Mouse (Mus musculus) limb, embryonic 14.5 days (tissue): ENCODE data around the gene Gstt2. TPM values are rescaled to one million over a fixed set of nuclear protein-coding genes. Genes with fewer than 3 reads are reported as not detected.

ENCODE experiments used
- ATAC-seq: fragments of 200-750 bp; cut with Nextera tagmentation; 2 replicates; pipeline ENCODE4 v1.8.0; 2017; ENCODE audit warnings: low read depth, moderate number of reproducible peaks, moderate TSS enrichment; ENCODE audit not compliant: low FRiP score
- DNase-seq: peaks from one replicate; pipeline ENCODE4 v3.0.0-alpha.2; 2015; ENCODE audit warnings: low spot score
- H3K27ac ChIP-seq: fragments of 300-500 bp; sonication (generic); replicated peaks from 2 replicates; pipeline ENCODE4 v1.5.1; 2014; ENCODE audit warnings: low read depth, mild to moderate bottlenecking, low read length, moderate library complexity, mixed read lengths
- H3K27me3 ChIP-seq: fragments of 300-500 bp; sonication (generic); 2 replicates; pipeline ENCODE4 v1.6.1; 2014; ENCODE audit warnings: low read length, mixed read lengths; ENCODE audit not compliant: control insufficient read depth, insufficient read depth
- H3K36me3 ChIP-seq: fragments of 300-500 bp; sonication (generic); 2 replicates; pipeline ENCODE4 v1.6.1; 2014; ENCODE audit warnings: mild to moderate bottlenecking, low read length, moderate library complexity, mixed read lengths; ENCODE audit not compliant: control insufficient read depth, insufficient read depth
- H3K4me1 ChIP-seq: fragments of 300-500 bp; sonication (generic); 2 replicates; pipeline ENCODE4 v1.6.1; 2014; ENCODE audit warnings: antibody characterized with exemption, low read length, mixed read lengths; ENCODE audit not compliant: control insufficient read depth, insufficient read depth
- H3K4me2 ChIP-seq: fragments of 300-500 bp; sonication (generic); replicated peaks from 2 replicates; pipeline ENCODE4 v1.6.1; 2014; ENCODE audit warnings: low read depth, mild to moderate bottlenecking, low read length, moderate library complexity; ENCODE audit not compliant: severe bottlenecking
- H3K4me3 ChIP-seq: fragments of 300-500 bp; sonication (generic); replicated peaks from 2 replicates; pipeline ENCODE4 v1.5.1; 2014; ENCODE audit warnings: low read length
- H3K9ac ChIP-seq: fragments of 300-500 bp; sonication (generic); 2 replicates; pipeline ENCODE4 v1.6.1; 2014; ENCODE audit warnings: mild to moderate bottlenecking, low read depth, low read length, moderate library complexity; ENCODE audit not compliant: severe bottlenecking
- H3K9me3 ChIP-seq: fragments of 300-500 bp; sonication (generic); 2 replicates; pipeline ENCODE4 v1.6.1; 2016; ENCODE audit warnings: low read length; ENCODE audit not compliant: control insufficient read depth
- POLR2A ChIP-seq: fragments of 200-500 bp; IDR thresholded peaks from 2 replicates; pipeline ENCODE4 v1.8.0; 2012; ENCODE audit warnings: inconsistent platforms, mild to moderate bottlenecking, moderate library complexity, borderline replicate concordance; ENCODE audit not compliant: insufficient read depth, insufficient read length; ENCODE audit errors: extremely low read depth
- WGBS: fragments of 180-500 bp; shearing (Covaris S2); extraction: QIAGEN DNeasy Blood & Tissue Kit; methylation state at CpG from one replicate; pipeline ENCODE4 v1.1.7; 2014; 5-methylcytosine and 5-hydroxymethylcytosine counted together
- polyA plus RNA-seq, 2 experiments: library from polyadenylated mRNA; depleted of rRNA in 1 of 2; stranded (reverse) in 1 of 2; unstranded in 1 of 2; fragments of >200 nt; fragmentation: Nextera tagmentation in 1 of 2; extraction: Ambion mirVana in 1 of 2; gene quantifications; 2 replicates each; pipeline versions ENCODE4 v1.2.1 to v1.2.3; 2012 to 2014

Gstt2 gene
- polyA plus RNA-seq, 2 experiments: 12.3 to 24.8 TPM

DNA sequence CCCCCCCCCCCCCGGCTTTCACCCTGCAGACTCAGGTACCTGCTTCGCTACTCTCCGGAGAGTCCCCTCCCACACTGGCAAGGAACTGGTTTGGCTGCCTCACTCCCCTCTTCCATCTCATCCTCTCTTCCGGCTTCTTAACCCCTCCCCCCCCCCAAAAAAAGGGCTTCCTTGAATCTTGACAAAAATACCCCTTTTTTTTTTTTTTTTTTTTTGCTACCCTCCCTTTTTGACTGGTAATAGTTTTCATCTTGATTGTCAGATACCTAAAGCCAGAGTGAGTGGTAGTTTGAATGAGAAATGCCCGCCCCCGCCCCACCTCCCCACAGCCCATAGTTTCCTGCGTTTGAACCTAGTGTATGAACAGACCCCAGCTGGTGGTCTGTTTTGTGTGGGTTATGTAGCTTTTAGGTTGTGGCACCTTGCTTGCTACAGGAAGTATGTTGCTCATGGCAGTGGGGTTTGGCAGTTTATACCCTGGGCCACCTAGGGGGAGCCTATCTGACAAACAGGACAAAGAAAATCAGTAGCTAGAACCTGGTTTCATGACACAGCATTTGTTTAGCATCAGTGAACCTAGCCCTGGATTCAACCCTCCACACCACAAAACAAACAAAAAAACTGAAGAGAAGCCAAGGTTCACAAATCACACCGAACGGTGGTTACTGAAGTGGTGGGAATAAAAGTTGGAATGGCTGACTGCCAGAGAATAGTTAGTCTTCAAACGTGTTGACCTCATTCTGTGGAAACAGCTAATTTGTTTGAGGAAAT, 1.3 kb downstream of the Gstt2 start:
- H3K4me3 ChIP-seq: peak overlapping the region; percentile 24
- peak overlapping the region; percentile 14; the same call in 1 of the 2 replicates for H3K9ac ChIP-seq
- ATAC-seq (no peak), DNase-seq (peak; percentile 30)
- H3K4me1 ChIP-seq: peaks cover 23% of the 10 kb centered on the region
- no peak for TF ChIP-seq POLR2A
- peak overlapping the region; percentile 50 for H3K4me2 ChIP-seq
- no peaks in the 10 kb centered on the region for H3K9me3 ChIP-seq
- no peaks in the 10 kb centered on the region for H3K36me3 ChIP-seq
- WGBS: 25% methylated on average over 8 of the region's 10 CpGs
- no peaks in the 10 kb centered on the region for H3K27me3 ChIP-seq
- no peak overlapping the region for H3K27ac ChIP-seq

- TF ChIP-seq POLR2A: no peak
- Histone ChIP-seq H3K4me3 (peak overlapping the region; percentile 24), H3K4me2 (peak overlapping the region; percentile 50), H3K27ac (no peak overlapping the region), H3K9me3 (no peaks in the 10 kb centered on the region), H3K4me1 (peaks cover 23% of the 10 kb centered on the region), H3K9ac (peak overlapping the region; percentile 14; the same call in 1 of the 2 replicates), H3K36me3 (no peaks in the 10 kb centered on the region), H3K27me3 (no peaks in the 10 kb centered on the region)
- WGBS: 2% methylated on average over 10 of the region's 10 CpGs
- no peak for ATAC-seq
- peak; percentile 24 for DNase-seq
Observed at GRCm38 (mm10) chr10:75835307-75835706, 1.9 kb downstream of the Gstt2 start.

DNA sequence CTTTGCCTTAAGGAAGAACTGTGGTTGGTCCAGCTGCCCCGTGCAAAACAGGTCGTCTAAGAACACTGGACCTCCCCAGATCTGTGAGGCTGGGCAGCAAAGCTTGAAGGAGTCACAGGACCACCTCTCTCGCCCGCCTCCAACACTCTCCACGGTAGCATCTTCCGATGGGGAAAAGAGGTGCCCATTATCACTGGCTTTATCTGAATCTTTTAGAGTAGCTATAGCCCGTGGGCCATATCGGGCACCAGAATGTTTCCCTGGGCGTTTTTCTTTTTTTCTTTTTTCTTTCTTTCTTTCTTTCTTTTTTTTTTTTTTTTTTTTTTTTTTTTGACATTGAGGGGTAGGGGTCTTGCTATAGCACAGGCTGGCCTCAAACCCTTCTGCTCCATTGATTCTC, 2.5 kb downstream of the Gstt2 start:
- 10% methylated on average over 9 of the region's 9 CpGs for WGBS
- H3K36me3 ChIP-seq: no peaks in the 10 kb centered on the region
- no peaks in the 10 kb centered on the region for H3K27me3 ChIP-seq
- DNase-seq: no peak
- H3K9me3 ChIP-seq: no peaks in the 10 kb centered on the region
- H3K27ac ChIP-seq: no peak overlapping the region
- H3K9ac ChIP-seq: peak overlapping the region; percentile 59
- peak overlapping the region; percentile 36 for H3K4me3 ChIP-seq
- peak overlapping the region; percentile 50 for H3K4me2 ChIP-seq
- no peak for ATAC-seq
- peaks cover 23% of the 10 kb centered on the region for H3K4me1 ChIP-seq
- no peak for TF ChIP-seq POLR2A

- peak overlapping the region; percentile 36 for H3K4me3 ChIP-seq
- peak overlapping the region; percentile 59 for H3K9ac ChIP-seq
- no peak for TF ChIP-seq POLR2A
- WGBS: under 1% methylated on average over 21 of the region's 21 CpGs
- ATAC-seq: no peak
- H3K9me3 ChIP-seq: no peaks in the 10 kb centered on the region
- H3K27ac ChIP-seq: no peak overlapping the region
- no peaks in the 10 kb centered on the region for H3K27me3 ChIP-seq
- peak; percentile 83 for DNase-seq
- no peaks in the 10 kb centered on the region for H3K36me3 ChIP-seq
- peaks cover 23% of the 10 kb centered on the region for H3K4me1 ChIP-seq
- H3K4me2 ChIP-seq: peak overlapping the region; percentile 50
Observed at GRCm38 (mm10) chr10:75834250-75834649, 3.0 kb downstream of the Gstt2 start.

DNA sequence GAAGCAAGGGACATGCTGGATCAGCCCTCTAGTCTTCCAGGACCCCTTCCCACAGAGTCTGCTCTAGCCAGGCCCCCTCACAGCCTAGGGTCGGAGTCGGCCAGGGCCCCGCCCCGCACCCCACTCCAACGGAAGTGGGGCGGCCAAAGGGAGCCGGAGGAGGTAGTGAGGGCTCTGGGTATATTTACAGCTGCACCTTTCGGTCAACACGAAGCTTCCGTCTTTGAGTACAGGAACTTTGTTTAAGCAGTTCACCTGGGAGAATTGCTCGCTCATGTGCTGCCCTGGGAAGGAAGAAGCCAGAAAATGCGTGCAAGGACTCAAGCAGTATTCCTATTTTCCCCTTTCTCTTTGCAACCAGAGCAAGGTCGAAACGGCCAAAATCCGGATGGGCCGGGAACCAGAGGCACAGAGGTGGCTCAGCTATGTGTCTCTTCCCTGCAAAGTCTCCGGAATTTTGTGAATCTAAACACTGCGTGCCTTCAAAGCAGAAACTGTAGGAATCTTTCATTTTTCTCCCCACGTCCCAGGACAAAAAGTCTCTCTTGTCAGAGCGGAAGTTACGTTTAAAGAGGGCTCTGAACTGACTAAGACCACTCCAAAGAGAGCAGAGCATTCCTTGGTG, 3.7 kb downstream of the Gstt2 start:
- Histone ChIP-seq H3K36me3 (no peaks in the 10 kb centered on the region), H3K9me3 (no peaks in the 10 kb centered on the region), H3K27me3 (no peaks in the 10 kb centered on the region), H3K27ac (no peak overlapping the region), H3K4me2 (peak overlapping the region; percentile 50), H3K4me3 (peak overlapping the region; percentile 36), H3K9ac (peak overlapping the region; percentile 59), H3K4me1 (peaks cover 23% of the 10 kb centered on the region)
- 16% methylated on average over 21 of the region's 21 CpGs for WGBS
- no peak for TF ChIP-seq POLR2A
- ATAC-seq (no peak), DNase-seq (no peak)
